Mouse (Mus musculus): ENCODE data around the gene Sord. TPM values are rescaled to one million over a fixed set of nuclear protein-coding genes. Genes with fewer than 3 reads are reported as not detected.

Gene Sord
- polyA plus RNA-seq, 1 experiment from 2014 or later, result 31.7 TPM

- peak within 1 kb of the TSS; percentile 39 for H3K4me2 ChIP-seq (ENCODE audit: low read depth, low read length, severe bottlenecking)
- H3K27me3 ChIP-seq (ENCODE audit: control insufficient read depth, insufficient read depth, low read length), result peaks cover 20% of the 10 kb centered on the region
- ATAC-seq (replicated peaks; ENCODE audit: low FRiP score) (peak; percentile 36; the same call in 1 of the 2 replicates), DNase-seq (ENCODE audit: low spot score) (no peak)
- H3K27ac ChIP-seq (ENCODE audit: low read depth, low read length), result no peak within 1 kb of the TSS
- H3K36me3 ChIP-seq (ENCODE audit: control insufficient read depth, insufficient read depth, low read length), result no peaks in the 10 kb centered on the region
- H3K4me1 ChIP-seq (replicated peaks; ENCODE audit: control insufficient read depth, insufficient read depth, low read length), result no peaks in the 10 kb centered on the region
- no peak within 1 kb of the TSS for H3K9ac ChIP-seq (ENCODE audit: low read length)
- H3K4me3 ChIP-seq (ENCODE audit: low read depth, low read length), result no peak within 1 kb of the TSS
- WGBS, result 4% methylated on average over 24 of the region's 24 CpGs
- H3K9me3 ChIP-seq (ENCODE audit: control insufficient read depth, low read length), result no peaks in the 10 kb centered on the region
These were observed 79.0 kb downstream of the Sord start, which contains the start of gene Duoxa1 for GRCm38 (mm10) chr2:122313536-122313935. TSS of gene Duoxa1 (minus strand) at chr2:122313730.

Other genes starting within 250 kb of the Sord start
- 14.5 and 16.0 TPM in 2 replicates for gene Eif3j1, start 206.2 kb upstream of the Sord start, polyA plus RNA-seq (2014; fragmentation: Nextera tagmentation; extraction: Ambion mirVana)
- 16.0 and 17.9 TPM in 2 replicates for gene Spg11, start 116.4 kb upstream of the Sord start, polyA plus RNA-seq (2014; fragmentation: Nextera tagmentation; extraction: Ambion mirVana)
- gene B2m, start 87.1 kb upstream of the Sord start, polyA plus RNA-seq (2014; fragmentation: Nextera tagmentation; extraction: Ambion mirVana), result 98.5 and 101 TPM in 2 replicates
- 0.15 TPM in 1 of 2 replicates, not detected in the other for gene Trim69, start 74.0 kb upstream of the Sord start, polyA plus RNA-seq (2014; fragmentation: Nextera tagmentation; extraction: Ambion mirVana)
- not detected in 2 replicates for gene Patl2, start 48.6 kb upstream of the Sord start, polyA plus RNA-seq (2014; fragmentation: Nextera tagmentation; extraction: Ambion mirVana)
- not detected in 2 replicates for gene Terb2, start 48.5 kb upstream of the Sord start, polyA plus RNA-seq (2014; fragmentation: Nextera tagmentation; extraction: Ambion mirVana)
- not detected in 2 replicates for gene Duox2, start 63.7 kb downstream of the Sord start, polyA plus RNA-seq (2014; fragmentation: Nextera tagmentation; extraction: Ambion mirVana)
- not detected in 2 replicates for gene Duoxa2, start 64.2 kb downstream of the Sord start, polyA plus RNA-seq (2014; fragmentation: Nextera tagmentation; extraction: Ambion mirVana)
- not detected in 2 replicates for gene Duoxa1, start 79.0 kb downstream of the Sord start, polyA plus RNA-seq (2014; fragmentation: Nextera tagmentation; extraction: Ambion mirVana)
- 0.05 TPM in 1 of 2 replicates, not detected in the other for gene Duox1, start 80.9 kb downstream of the Sord start, polyA plus RNA-seq (2014; fragmentation: Nextera tagmentation; extraction: Ambion mirVana)
- gene Shf, start 134.4 kb downstream of the Sord start, polyA plus RNA-seq (2014; fragmentation: Nextera tagmentation; extraction: Ambion mirVana), result 5.2 and 6.9 TPM in 2 replicates
- gene Slc28a2, start 191.7 kb downstream of the Sord start, polyA plus RNA-seq (2014; fragmentation: Nextera tagmentation; extraction: Ambion mirVana), result not detected in 2 replicates